Mouse (Mus musculus) monocyte, adult 5-6 weeks (primary cell): Measurements from ENCODE around the gene Rarres2. TPM values are rescaled to one million over a fixed set of nuclear protein-coding genes. Genes with fewer than 3 reads are reported as not detected.

Source experiments
- ATAC-seq: fragments of 153-309, 156-312 bp; replicated peaks from 2 replicates; pipeline ENCODE4 v1.8.0; 2017; ENCODE audit warnings: mild to moderate bottlenecking; ENCODE audit not compliant: low TSS enrichment, insufficient number of reproducible peaks, severe bottlenecking, poor library complexity, low FRiP score
- total RNA-seq: library from RNA; stranded (forward); fragments of 200-1000, 200-491, 200-594 nt; gene quantifications from 3 replicates; pipeline ENCODE4 v1.2.3, GENCODE M21; 2017

Gene Rarres2
- total RNA-seq, 1 experiment from 2014 or later = not detected

- ATAC-seq = no peak
These were observed 24.3 kb downstream of the Rarres2 start for GRCm38 (mm10) chr6:48548314-48548713.

GRCm38 (mm10) chr6:48546858-48547257, 25.7 kb downstream of the Rarres2 start:
- ATAC-seq = no peak

GRCm38 (mm10) chr6:48546271-48546670, 26.3 kb downstream of the Rarres2 start:
- no peak for ATAC-seq

GRCm38 (mm10) chr6:48545251-48545650, 27.3 kb downstream of the Rarres2 start:
- ATAC-seq = no peak

- no peak for ATAC-seq
These were observed 30.0 kb downstream of the Rarres2 start for GRCm38 (mm10) chr6:48542631-48543030.

GRCm38 (mm10) chr6:48541560-48542450, 30.8 kb downstream of the Rarres2 start:
- ATAC-seq = no peak

- ATAC-seq = no peak
These were observed 31.9 kb downstream of the Rarres2 start for GRCm38 (mm10) chr6:48540721-48541120.

GRCm38 (mm10) chr6:48539860-48540259, 32.7 kb downstream of the Rarres2 start:
- no peak for ATAC-seq

- ATAC-seq = peak; percentile 63
These were observed 33.5 kb downstream of the Rarres2 start for GRCm38 (mm10) chr6:48538841-48539737.

GRCm38 (mm10) chr6:48537105-48537954, 35.3 kb downstream of the Rarres2 start, which contains the start of gene Atp6v0e2:
Gene Atp6v0e2 (plus strand): TSS chr6:48537615.
- ATAC-seq = no peak

- no peak for ATAC-seq
These were observed 36.5 kb downstream of the Rarres2 start for GRCm38 (mm10) chr6:48536091-48536490.

GRCm38 (mm10) chr6:48534913-48535312, 37.7 kb downstream of the Rarres2 start:
- ATAC-seq = no peak

GRCm38 (mm10) chr6:48533475-48533874, 39.1 kb downstream of the Rarres2 start:
- ATAC-seq = no peak

- ATAC-seq = no peak
These were observed 41.7 kb downstream of the Rarres2 start for GRCm38 (mm10) chr6:48530862-48531261.

- no peak for ATAC-seq
These were observed 42.6 kb downstream of the Rarres2 start for GRCm38 (mm10) chr6:48529871-48530440.

GRCm38 (mm10) chr6:48529261-48529660, 43.3 kb downstream of the Rarres2 start:
- ATAC-seq = no peak

GRCm38 (mm10) chr6:48527901-48528300, 44.7 kb downstream of the Rarres2 start:
- no peak for ATAC-seq

GRCm38 (mm10) chr6:48524882-48525281, 47.7 kb downstream of the Rarres2 start:
- peak; percentile 68; the same call in 1 of the 2 replicates for ATAC-seq
